Mouse (Mus musculus): ENCODE measurements around the gene Gm4969. TPM values are rescaled to one million over a fixed set of nuclear protein-coding genes. Genes with fewer than 3 reads are reported as not detected.
A peak's percentile ranks its signal among the peaks of the same experiment; 100 is the strongest.

Gene Gm4969
- 3.6 and 3.8 TPM in 2 replicates for polyA plus RNA-seq (2016; fragmentation: Nextera tagmentation; extraction: Ambion mirVana)

GRCm38 (mm10) chr7:19118028-19118771 lies at the start of gene Gm4969:
TSS of gene Gm4969 (minus strand) at chr7:19118368.
- peak; percentile 17; the same call in 1 of the 2 replicates for ATAC-seq (ENCODE audit: insufficient number of reproducible peaks, insufficient read depth, low FRiP score, low TSS enrichment)
- 22% methylated on average over 64 of the region's 64 CpGs for WGBS
- no peaks in the 10 kb centered on the region for H3K36me3 ChIP-seq
- H3K27me3 ChIP-seq, result no peaks in the 10 kb centered on the region
- H3K4me2 ChIP-seq (replicated peaks), result peak within 1 kb of the TSS; percentile 47
- H3K4me1 ChIP-seq, result peaks cover 19% of the 10 kb centered on the region
- H3K4me3 ChIP-seq, result peak within 1 kb of the TSS; percentile 23
- H3K27ac ChIP-seq, result 0 out of 2 replicates have a peak within 1 kb of the TSS, but pooled peaks have one; percentile 30
- peak within 1 kb of the TSS; percentile 16; the same call in 1 of the 2 replicates for H3K9ac ChIP-seq
- 0 out of 2 replicates have a peak, but pooled peaks cover 2% of the 10 kb centered on the region for H3K9me3 ChIP-seq

- Histone ChIP-seq H3K4me1 (peaks cover 8% of the 10 kb centered on the region), H3K36me3 (no peaks in the 10 kb centered on the region), H3K9me3 (no peaks in the 10 kb centered on the region), H3K27ac (no peak overlapping the region), H3K4me3 (no peak overlapping the region), H3K9ac (no peak overlapping the region), H3K4me2 (replicated peaks) (no peak overlapping the region), H3K27me3 (peaks cover 27% of the 10 kb centered on the region)
- WGBS, result 86% methylated on average over 3 of the region's 3 CpGs
- ATAC-seq (ENCODE audit: insufficient number of reproducible peaks, insufficient read depth, low FRiP score, low TSS enrichment), result no peak
These were observed 48.8 kb upstream of the Gm4969 start for GRCm38 (mm10) chr7:19166990-19167389.

- H3K27me3 ChIP-seq, result peaks cover 27% of the 10 kb centered on the region
- H3K9ac ChIP-seq, result no peak within 1 kb of the TSS
- no peaks in the 10 kb centered on the region for H3K9me3 ChIP-seq
- H3K4me2 ChIP-seq (replicated peaks), result peak within 1 kb of the TSS; percentile 36; the same call in 1 of the 2 replicates
- H3K4me1 ChIP-seq, result peaks cover 7% of the 10 kb centered on the region
- H3K4me3 ChIP-seq, result no peak within 1 kb of the TSS
- H3K36me3 ChIP-seq, result no peaks in the 10 kb centered on the region
- 10% methylated on average over 14 of the region's 14 CpGs for WGBS
- no peak within 1 kb of the TSS for H3K27ac ChIP-seq
- no peak for ATAC-seq (ENCODE audit: insufficient number of reproducible peaks, insufficient read depth, low FRiP score, low TSS enrichment)
These were observed 47.7 kb upstream of the Gm4969 start, which contains the start of gene Gipr for GRCm38 (mm10) chr7:19165656-19166423. TSS of gene Gipr (minus strand) at chr7:19166127.

- ATAC-seq (ENCODE audit: insufficient number of reproducible peaks, insufficient read depth, low FRiP score, low TSS enrichment), result no peak
- WGBS, result 2% methylated on average over 13 of the region's 13 CpGs
- Histone ChIP-seq H3K36me3 (no peaks in the 10 kb centered on the region), H3K27ac (no peak overlapping the region), H3K27me3 (peaks cover 32% of the 10 kb centered on the region), H3K4me1 (peaks cover 12% of the 10 kb centered on the region), H3K4me3 (no peak overlapping the region), H3K9me3 (no peaks in the 10 kb centered on the region), H3K4me2 (replicated peaks) (peak overlapping the region; percentile 36; the same call in 1 of the 2 replicates), H3K9ac (no peak overlapping the region)
These were observed 46.8 kb upstream of the Gm4969 start for GRCm38 (mm10) chr7:19164978-19165377.

GRCm38 (mm10) chr7:19164189-19164588 lies 46.0 kb upstream of the Gm4969 start:
- Histone ChIP-seq H3K4me1 (peaks cover 18% of the 10 kb centered on the region), H3K9me3 (no peaks in the 10 kb centered on the region), H3K9ac (no peak overlapping the region), H3K4me2 (replicated peaks) (peak overlapping the region; percentile 36), H3K27ac (no peak overlapping the region), H3K27me3 (peaks cover 40% of the 10 kb centered on the region), H3K36me3 (no peaks in the 10 kb centered on the region), H3K4me3 (no peak overlapping the region)
- WGBS, result 2% methylated on average over 6 of the region's 6 CpGs
- peak; percentile 44; the same call in 1 of the 2 replicates for ATAC-seq (ENCODE audit: insufficient number of reproducible peaks, insufficient read depth, low FRiP score, low TSS enrichment)

GRCm38 (mm10) chr7:19163752-19164151 lies 45.6 kb upstream of the Gm4969 start:
- H3K36me3 ChIP-seq, result no peaks in the 10 kb centered on the region
- H3K9me3 ChIP-seq, result no peaks in the 10 kb centered on the region
- H3K4me1 ChIP-seq, result peaks cover 18% of the 10 kb centered on the region
- H3K27ac ChIP-seq, result no peak overlapping the region
- H3K9ac ChIP-seq, result no peak overlapping the region
- no peak overlapping the region for H3K4me3 ChIP-seq
- peaks cover 42% of the 10 kb centered on the region for H3K27me3 ChIP-seq
- ATAC-seq (ENCODE audit: insufficient number of reproducible peaks, insufficient read depth, low FRiP score, low TSS enrichment), result no peak
- peak overlapping the region; percentile 36 for H3K4me2 ChIP-seq (replicated peaks)
- 24% methylated on average over 12 of the region's 12 CpGs for WGBS

GRCm38 (mm10) chr7:19162928-19163327 lies 44.8 kb upstream of the Gm4969 start:
- peaks cover 48% of the 10 kb centered on the region for H3K27me3 ChIP-seq
- ATAC-seq (ENCODE audit: insufficient number of reproducible peaks, insufficient read depth, low FRiP score, low TSS enrichment), result no peak
- H3K4me3 ChIP-seq, result no peak overlapping the region
- 83% methylated on average over 7 of the region's 7 CpGs for WGBS
- H3K9me3 ChIP-seq, result no peaks in the 10 kb centered on the region
- H3K9ac ChIP-seq, result no peak overlapping the region
- H3K36me3 ChIP-seq, result no peaks in the 10 kb centered on the region
- H3K4me1 ChIP-seq, result peaks cover 18% of the 10 kb centered on the region
- no peak overlapping the region for H3K27ac ChIP-seq
- H3K4me2 ChIP-seq (replicated peaks), result no peak overlapping the region

- H3K27ac ChIP-seq, result no peak overlapping the region
- peaks cover 39% of the 10 kb centered on the region for H3K27me3 ChIP-seq
- peak overlapping the region; percentile 62 for H3K4me2 ChIP-seq (replicated peaks)
- no peak for ATAC-seq (ENCODE audit: insufficient number of reproducible peaks, insufficient read depth, low FRiP score, low TSS enrichment)
- H3K36me3 ChIP-seq, result no peaks in the 10 kb centered on the region
- no peak overlapping the region; the same call in 1 of the 2 replicates for H3K9ac ChIP-seq
- WGBS, result 3% methylated on average over 20 of the region's 20 CpGs
- no peaks in the 10 kb centered on the region for H3K9me3 ChIP-seq
- H3K4me1 ChIP-seq, result peaks cover 25% of the 10 kb centered on the region
- peak overlapping the region; percentile 34 for H3K4me3 ChIP-seq
These were observed 41.9 kb upstream of the Gm4969 start for GRCm38 (mm10) chr7:19160115-19160514.

- Histone ChIP-seq H3K36me3 (no peaks in the 10 kb centered on the region), H3K4me3 (peak overlapping the region; percentile 34; the same call in 1 of the 2 replicates), H3K9ac (no peak overlapping the region), H3K4me1 (peaks cover 23% of the 10 kb centered on the region), H3K27ac (no peak overlapping the region), H3K4me2 (replicated peaks) (peak overlapping the region; percentile 62), H3K9me3 (no peaks in the 10 kb centered on the region), H3K27me3 (peaks cover 32% of the 10 kb centered on the region)
- 14% methylated on average over 18 of the region's 18 CpGs for WGBS
- no peak for ATAC-seq (ENCODE audit: insufficient number of reproducible peaks, insufficient read depth, low FRiP score, low TSS enrichment)
These were observed 41.2 kb upstream of the Gm4969 start for GRCm38 (mm10) chr7:19159411-19159810.

- peaks cover 24% of the 10 kb centered on the region for H3K27me3 ChIP-seq
- WGBS, result 70% methylated on average over 11 of the region's 11 CpGs
These were observed 40.4 kb upstream of the Gm4969 start for GRCm38 (mm10) chr7:19158601-19159000.

GRCm38 (mm10) chr7:19157160-19157800 lies 39.1 kb upstream of the Gm4969 start:
- H3K4me3 ChIP-seq, result no peak overlapping the region
- H3K27ac ChIP-seq, result peak overlapping the region; percentile 12; the same call in 1 of the 2 replicates
- H3K9ac ChIP-seq, result peak overlapping the region; percentile 24; the same call in 1 of the 2 replicates
- no peaks in the 10 kb centered on the region for H3K9me3 ChIP-seq
- ATAC-seq (ENCODE audit: insufficient number of reproducible peaks, insufficient read depth, low FRiP score, low TSS enrichment), result peak; percentile 57
- peaks cover 21% of the 10 kb centered on the region for H3K27me3 ChIP-seq
- 5% methylated on average over 30 of the region's 30 CpGs for WGBS
- H3K36me3 ChIP-seq, result peaks cover 19% of the 10 kb centered on the region
- H3K4me2 ChIP-seq (replicated peaks), result peak overlapping the region; percentile 40
- H3K4me1 ChIP-seq, result peaks cover 18% of the 10 kb centered on the region; the same call in 1 of the 2 replicates

More at GRCm38 (mm10) chr7:19158601-19159000, 40.4 kb upstream of the Gm4969 start:
- Histone ChIP-seq H3K4me3 (no peak overlapping the region), H3K9me3 (no peaks in the 10 kb centered on the region), H3K36me3 (peaks cover 6% of the 10 kb centered on the region; the same call in 1 of the 2 replicates), H3K4me2 (replicated peaks) (no peak overlapping the region), H3K27ac (no peak overlapping the region), H3K9ac (no peak overlapping the region), H3K4me1 (peaks cover 19% of the 10 kb centered on the region; the same call in 1 of the 2 replicates)
- ATAC-seq (ENCODE audit: insufficient number of reproducible peaks, insufficient read depth, low FRiP score, low TSS enrichment), result no peak
